Mouse (Mus musculus) c-Kit-positive CD71-positive TER-119-negative erythroid progenitor cells, embryonic 14.5 days (primary cell): ENCODE data around the gene Hnrnpdl.

Experiments
- DNase-seq: peaks from one replicate; pipeline ENCODE4 v3.0.0-alpha.2; 2013; ENCODE audit warnings: low read depth

Gene Hnrnpdl

DNA sequence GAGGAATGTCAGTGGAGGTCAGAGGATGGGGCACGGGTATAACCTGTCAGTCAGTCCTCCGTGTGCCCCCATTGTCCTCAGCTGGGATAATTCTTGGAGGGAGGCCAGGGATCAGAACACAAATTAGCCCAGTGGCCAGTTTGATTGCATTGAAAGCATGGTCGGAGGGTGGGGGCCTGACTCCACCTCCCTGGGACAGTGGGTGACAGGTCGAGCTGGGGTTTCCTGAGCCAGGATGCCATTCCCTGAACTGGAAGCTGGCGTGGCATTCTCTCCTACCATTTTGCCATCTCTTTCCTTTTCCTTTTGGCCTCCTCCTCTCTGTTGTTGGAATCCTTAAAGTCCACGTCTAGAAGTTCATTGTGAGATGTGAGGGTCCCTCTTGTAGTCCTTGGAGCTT lies 33.6 kb downstream of the Hnrnpdl start:
- no peak for DNase-seq

DNA sequence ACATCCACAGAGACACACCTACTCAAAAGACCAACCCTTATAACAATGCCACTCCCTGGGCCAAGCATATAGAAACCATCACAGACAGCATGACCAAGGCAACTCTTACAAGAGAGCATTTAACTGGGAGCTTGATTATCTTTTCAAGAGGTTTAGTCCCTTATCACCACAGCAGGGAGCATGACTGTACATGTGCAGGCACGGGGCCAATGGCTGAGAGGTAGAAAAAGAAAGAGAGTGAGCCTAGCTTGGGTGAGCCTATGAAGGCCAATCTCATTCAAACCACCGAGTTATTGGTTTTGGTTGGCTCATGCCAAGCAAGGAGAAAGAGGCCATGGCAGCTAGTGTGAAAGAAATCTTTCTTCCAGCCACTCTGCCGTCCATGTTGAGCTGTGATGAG lies 34.0 kb downstream of the Hnrnpdl start:
- DNase-seq, result peak; percentile 51

DNA sequence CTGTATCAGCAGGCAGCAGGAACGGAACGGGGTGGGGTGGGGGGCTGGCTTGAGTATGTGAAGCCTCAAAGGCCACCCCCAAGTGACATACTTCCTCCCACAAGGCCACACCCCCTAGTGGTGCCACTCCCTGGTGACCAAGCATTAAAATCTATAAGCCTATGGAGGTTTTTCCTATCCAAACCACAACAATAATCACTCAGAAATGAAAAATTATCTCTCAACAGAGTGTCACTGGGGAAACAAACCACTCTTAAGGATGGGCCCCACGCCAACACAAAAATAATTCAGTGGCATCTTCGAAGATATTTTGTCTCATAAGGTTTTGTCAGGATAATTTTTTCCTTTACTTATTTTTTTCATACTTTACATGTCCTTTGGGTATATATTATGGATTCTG lies 35.6 kb downstream of the Hnrnpdl start:
- DNase-seq, result no peak

DNA sequence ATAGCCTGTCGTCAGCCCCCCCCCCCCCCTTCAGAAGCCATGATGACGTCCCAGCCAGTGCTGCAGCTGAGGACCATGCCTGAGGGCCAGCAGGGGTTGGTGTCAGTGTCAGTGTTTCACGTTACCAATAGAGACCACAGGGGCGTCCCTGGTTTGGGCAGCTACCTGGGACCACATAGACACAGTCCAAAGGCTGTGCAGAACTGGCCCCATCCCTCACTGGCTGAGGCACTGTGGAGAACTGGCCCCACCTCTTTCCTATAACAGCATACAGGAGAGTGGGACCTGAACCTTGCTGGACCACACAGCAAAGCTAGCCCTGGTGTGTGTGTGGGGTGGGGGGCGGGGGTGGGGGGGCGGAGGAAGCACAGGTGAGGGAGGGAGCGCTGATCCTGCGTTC lies 39.0 kb downstream of the Hnrnpdl start:
- no peak for DNase-seq

DNA sequence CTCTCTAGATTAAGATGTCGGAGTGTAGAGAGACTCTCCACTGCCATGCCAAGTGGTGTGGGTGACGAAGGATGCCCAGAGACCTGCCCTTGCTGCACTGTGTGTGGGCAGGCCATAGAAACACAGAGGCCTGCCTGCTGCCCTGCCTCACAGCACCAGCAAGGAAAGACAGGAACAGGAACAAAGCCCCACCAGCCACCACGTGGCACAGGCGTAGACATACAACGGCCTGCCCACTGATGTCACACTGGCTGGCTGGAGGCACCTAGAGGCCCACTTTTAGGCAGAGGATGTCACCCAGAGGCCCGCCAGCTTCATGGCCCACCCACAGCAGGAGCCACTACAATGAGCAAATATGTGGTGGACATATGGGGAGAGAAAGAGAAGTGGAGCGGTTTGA lies 39.4 kb downstream of the Hnrnpdl start:
- DNase-seq, result no peak

DNA sequence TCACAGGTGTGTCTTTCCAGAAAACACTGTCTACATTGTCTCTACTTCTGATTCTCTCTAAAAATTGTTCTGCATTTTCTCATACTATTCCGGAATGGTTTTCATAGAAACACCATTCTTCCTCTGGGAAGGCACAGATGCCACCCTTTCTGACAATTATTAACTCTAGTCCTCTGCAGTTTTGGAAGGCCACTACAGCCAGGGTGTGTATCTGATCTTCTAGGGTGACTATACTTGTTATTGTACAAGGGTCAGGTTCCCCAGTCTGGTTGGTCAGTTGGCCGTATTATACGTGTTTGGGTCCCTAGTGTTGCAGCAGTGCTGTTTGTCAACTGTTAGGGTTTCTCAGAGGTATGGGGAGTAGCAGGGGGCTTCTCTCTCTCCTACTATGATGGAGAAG lies 44.8 kb downstream of the Hnrnpdl start:
- no peak for DNase-seq

DNA sequence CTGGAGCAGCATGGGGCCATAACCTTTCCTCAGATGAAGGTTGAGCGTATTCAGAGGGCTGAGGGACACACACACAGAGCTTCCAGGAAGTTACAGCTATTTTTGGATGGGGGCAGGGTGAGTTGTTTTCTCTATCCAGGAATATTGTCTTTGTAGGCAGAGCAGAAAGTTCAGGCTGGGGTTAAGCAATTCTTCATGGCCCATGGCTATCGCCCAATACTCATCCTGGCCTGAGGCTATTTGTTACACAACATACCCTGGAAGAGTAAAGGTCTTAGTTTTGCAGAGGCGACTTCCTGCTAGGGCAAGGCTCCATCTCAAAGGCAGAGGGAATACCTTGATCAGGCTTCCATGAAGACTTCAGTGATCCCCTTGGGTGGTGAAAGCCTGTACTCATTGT lies 45.3 kb downstream of the Hnrnpdl start:
- DNase-seq, result no peak
